Mouse (Mus musculus): ENCODE results near the gene Gca.

- no peak for TF ChIP-seq CTCF (IDR thresholded peaks at IDR 0.05; ENCODE audit: extremely low read depth, insufficient read length, insufficient replicate concordance, low read depth, low read length)
- no peak for TF ChIP-seq POLR2A (IDR thresholded peaks at IDR 0.05; ENCODE audit: low read depth, low read length)
These were observed 36.4 kb upstream of the Gca start for GRCm38 (mm10) chr2:62627728-62628127.

Data from small intestine, adult 2 months (tissue).